In genomic region chr14:79536837-79537236, GRCm38 (mm10) we compare ENCODE assay signal across 21 mouse cellular contexts. TPM values are rescaled to one million over a fixed set of nuclear protein-coding genes. Genes with fewer than 3 reads are reported as not detected.
A peak's percentile ranks its signal among the peaks of the same experiment; 100 is the strongest.
DNase-seq lines count a peak whose midpoint lies in the region; ATAC-seq and TF ChIP-seq lines count a peak whose summit lies in the region.
"Had no signal": no experiment of that assay in that cellular context is flagged by ENCODE, and none has a peak within 500 bp of the region (broad histone marks: within the 10 kb centered on the region; RNA-seq: fewer than 3 reads in every experiment).

No protein-coding gene starts in this region.

- ATAC-seq in heart, embryonic 12.5 days (ENCODE audit: insufficient number of reproducible peaks, low FRiP score), result no peak
- no peak for ATAC-seq in megakaryocyte, adult 5-6 weeks (ENCODE audit: poor library complexity, severe bottlenecking)
- ATAC-seq in liver, postnatal 0 days, result no peak
- ATAC-seq in hindbrain, embryonic 12.5 days (ENCODE audit: low FRiP score), result no peak
- ATAC-seq: Patski had no signal

- H3K4me1 ChIP-seq in heart, embryonic 12.5 days (replicated peaks), result peaks cover 32% of the 10 kb centered on the region
- no peaks in the 10 kb centered on the region; the same call in 1 of the 2 replicates for H3K4me1 ChIP-seq in heart, embryonic 10.5 days
- H3K4me1 ChIP-seq in megakaryocyte, embryonic 14.5 days, result peaks cover 42% of the 10 kb centered on the region
- peaks cover 45% of the 10 kb centered on the region for H3K4me1 ChIP-seq in liver, postnatal 0 days (ENCODE audit: insufficient read depth)
- no peaks in the 10 kb centered on the region for H3K4me1 ChIP-seq in hindbrain, embryonic 12.5 days
- H3K4me1 ChIP-seq: forebrain, embryonic 10.5 days; hindbrain, embryonic 10.5 days; midbrain, embryonic 10.5 days had no signal

- H3K4me3 ChIP-seq in heart, embryonic 12.5 days, result peak overlapping the region; percentile 20
- H3K4me3 ChIP-seq in heart, embryonic 10.5 days, result no peak overlapping the region
- peak overlapping the region; percentile 96 for H3K4me3 ChIP-seq in megakaryocyte, embryonic 14.5 days (replicated peaks)
- no peak overlapping the region for H3K4me3 ChIP-seq in liver, postnatal 0 days (ENCODE audit: low read depth, low read length)
- H3K4me3 ChIP-seq in hindbrain, embryonic 12.5 days, result no peak overlapping the region
- H3K4me3 ChIP-seq: forebrain, embryonic 10.5 days; hindbrain, embryonic 10.5 days; midbrain, embryonic 10.5 days had no signal

- no peaks in the 10 kb centered on the region for H3K27me3 ChIP-seq in heart, embryonic 12.5 days (replicated peaks)
- no peaks in the 10 kb centered on the region for H3K27me3 ChIP-seq in heart, embryonic 10.5 days (ENCODE audit: insufficient read depth, poor library complexity, severe bottlenecking)
- H3K27me3 ChIP-seq in megakaryocyte, embryonic 14.5 days (replicated peaks), result no peaks in the 10 kb centered on the region
- no peaks in the 10 kb centered on the region for H3K27me3 ChIP-seq in liver, postnatal 0 days (ENCODE audit: insufficient read depth, low read length)
- H3K27me3 ChIP-seq in hindbrain, embryonic 12.5 days, result no peaks in the 10 kb centered on the region
- H3K27me3 ChIP-seq: Patski had no signal

- DNase-seq in heart, embryonic 10.5 days (ENCODE audit: low spot score), result no peak
- DNase-seq in induced T-regulatory cell, adult 2 months (ENCODE audit: low read depth), result peak; percentile 68
- no peak for DNase-seq in liver, postnatal 0 days
- DNase-seq in left cerebral cortex, adult 11 months (ENCODE audit: low spot score), result no peak
- DNase-seq: adrenal gland, postnatal 10 days; cerebellum, adult 11-12 months; cerebellum, postnatal 14 days; embryo, embryonic 11 days; kidney, adult 9 months; kidney, postnatal 25 days; left cerebral cortex, postnatal 4 days; lung, embryonic 14.5 days; right cerebral cortex, postnatal 25 days had no signal

- no peak for TF ChIP-seq EP300 in liver, postnatal 0 days (IDR thresholded peaks at IDR 0.05; ENCODE audit: low read depth)

- WGBS in heart, embryonic 12.5 days, result 47% methylated on average over 3 of the region's 3 CpGs
- WGBS in heart, embryonic 10.5 days, result 71% methylated on average over 3 of the region's 3 CpGs
- 56% methylated on average over 3 of the region's 3 CpGs for WGBS in liver, postnatal 0 days (ENCODE audit: insufficient replicate concordance)
- 77% methylated on average over 3 of the region's 3 CpGs for WGBS in hindbrain, embryonic 12.5 days

- H3K9ac ChIP-seq in heart, embryonic 12.5 days, result no peak overlapping the region
- no peak overlapping the region for H3K9ac ChIP-seq in liver, postnatal 0 days (replicated peaks)
- no peak overlapping the region for H3K9ac ChIP-seq in hindbrain, embryonic 12.5 days
- H3K9ac ChIP-seq: lung, embryonic 14.5 days had no signal

- no peak for TF ChIP-seq CTCF in liver, postnatal 0 days (IDR thresholded peaks at IDR 0.05; ENCODE audit: low read depth)

- no peaks in the 10 kb centered on the region for H3K9me3 ChIP-seq in heart, embryonic 12.5 days (replicated peaks)
- no peaks in the 10 kb centered on the region for H3K9me3 ChIP-seq in heart, embryonic 10.5 days
- no peaks in the 10 kb centered on the region for H3K9me3 ChIP-seq in megakaryocyte, embryonic 14.5 days
- no peaks in the 10 kb centered on the region for H3K9me3 ChIP-seq in liver, postnatal 0 days (ENCODE audit: low read length)
- H3K9me3 ChIP-seq in hindbrain, embryonic 12.5 days (replicated peaks), result no peaks in the 10 kb centered on the region
- H3K9me3 ChIP-seq: forebrain, embryonic 10.5 days; hindbrain, embryonic 10.5 days; midbrain, embryonic 10.5 days had no signal

- H3K4me2 ChIP-seq in heart, embryonic 12.5 days, result peak overlapping the region; percentile 47
- H3K4me2 ChIP-seq in liver, postnatal 0 days (ENCODE audit: low read depth, low read length), result peak overlapping the region; percentile 33; the same call in 1 of the 2 replicates
- H3K4me2 ChIP-seq in hindbrain, embryonic 12.5 days (replicated peaks), result no peak overlapping the region

- H3K36me3 ChIP-seq in heart, embryonic 12.5 days, result no peaks in the 10 kb centered on the region
- H3K36me3 ChIP-seq in heart, embryonic 10.5 days, result no peaks in the 10 kb centered on the region
- peaks cover 45% of the 10 kb centered on the region for H3K36me3 ChIP-seq in megakaryocyte, embryonic 14.5 days (replicated peaks; ENCODE audit: low read length)
- peaks cover 16% of the 10 kb centered on the region for H3K36me3 ChIP-seq in liver, postnatal 0 days (replicated peaks; ENCODE audit: insufficient read depth, low read length)
- no peaks in the 10 kb centered on the region for H3K36me3 ChIP-seq in hindbrain, embryonic 12.5 days
- H3K36me3 ChIP-seq: forebrain, embryonic 10.5 days; hindbrain, embryonic 10.5 days; midbrain, embryonic 10.5 days had no signal

- no peak overlapping the region for H3K27ac ChIP-seq in heart, embryonic 12.5 days (ENCODE audit: poor library complexity, severe bottlenecking)
- no peak overlapping the region for H3K27ac ChIP-seq in heart, embryonic 10.5 days
- H3K27ac ChIP-seq in liver, postnatal 0 days (ENCODE audit: low read depth), result 0 out of 2 replicates have a peak overlapping the region, but pooled peaks have one; percentile 3
- H3K27ac ChIP-seq in hindbrain, embryonic 12.5 days, result no peak overlapping the region
- H3K27ac ChIP-seq: forebrain, embryonic 10.5 days; hindbrain, embryonic 10.5 days; midbrain, embryonic 10.5 days had no signal

RNA-seq across cellular contexts. Expression of gene Sugt1, which starts 50.7 kb away (rescaled TPM):
- polyA plus RNA-seq in heart, embryonic 12.5 days (2016; fragmentation: Nextera tagmentation; extraction: Ambion mirVana), result 98.9 and 99.1 TPM in 2 replicates
- polyA plus RNA-seq in heart, embryonic 10.5 days (2016; fragmentation: Nextera tagmentation; extraction: Ambion mirVana), result 106 and 123 TPM in 2 replicates
- 0.22 and 1.7 TPM in 2 replicates for polyA plus RNA-seq in megakaryocyte, embryonic 14.5 days (2012; ENCODE audit: insufficient read depth, low replicate concordance)
- total RNA-seq in megakaryocyte, adult 5-6 weeks (2015), result 99.6 and 121 TPM in 2 replicates
- total RNA-seq in megakaryocyte, adult 5-6 weeks (2017), result 145 and 165 TPM in 2 replicates
- 33.2 and 33.5 TPM in 2 replicates for polyA plus RNA-seq in liver, postnatal 0 days (2015; fragmentation: Nextera tagmentation; extraction: Ambion mirVana)
- polyA plus RNA-seq in hindbrain, embryonic 12.5 days (2016; fragmentation: Nextera tagmentation; extraction: Ambion mirVana), result 128 and 133 TPM in 2 replicates

RNA-seq across cellular contexts. Expression of gene Wbp4, which starts 55.5 kb away (rescaled TPM):
- 29.5 and 30.6 TPM in 2 replicates for polyA plus RNA-seq in heart, embryonic 12.5 days (2016; fragmentation: Nextera tagmentation; extraction: Ambion mirVana)
- polyA plus RNA-seq in heart, embryonic 10.5 days (2016; fragmentation: Nextera tagmentation; extraction: Ambion mirVana), result 28.4 and 33.6 TPM in 2 replicates
- 3.9 and 4.4 TPM in 2 replicates for polyA plus RNA-seq in megakaryocyte, embryonic 14.5 days (2012; ENCODE audit: insufficient read depth, low replicate concordance)
- total RNA-seq in megakaryocyte, adult 5-6 weeks (2015), result 31.4 and 38.6 TPM in 2 replicates
- total RNA-seq in megakaryocyte, adult 5-6 weeks (2017), result 72.6 and 75.8 TPM in 2 replicates
- 15.1 and 16.2 TPM in 2 replicates for polyA plus RNA-seq in liver, postnatal 0 days (2015; fragmentation: Nextera tagmentation; extraction: Ambion mirVana)
- polyA plus RNA-seq in hindbrain, embryonic 12.5 days (2016; fragmentation: Nextera tagmentation; extraction: Ambion mirVana), result 51.1 and 53.2 TPM in 2 replicates

RNA-seq across cellular contexts. Expression of gene Elf1, which starts 55.8 kb away (rescaled TPM):
- 10.5 and 11.0 TPM in 2 replicates for polyA plus RNA-seq in heart, embryonic 12.5 days (2016; fragmentation: Nextera tagmentation; extraction: Ambion mirVana)
- 7.4 and 7.5 TPM in 2 replicates for polyA plus RNA-seq in heart, embryonic 10.5 days (2016; fragmentation: Nextera tagmentation; extraction: Ambion mirVana)
- 1.5 and 3.9 TPM in 2 replicates for polyA plus RNA-seq in megakaryocyte, embryonic 14.5 days (2012; ENCODE audit: insufficient read depth, low replicate concordance)
- total RNA-seq in megakaryocyte, adult 5-6 weeks (2015), result 66.4 and 69.3 TPM in 2 replicates
- 138 and 142 TPM in 2 replicates for total RNA-seq in megakaryocyte, adult 5-6 weeks (2017)
- polyA plus RNA-seq in liver, postnatal 0 days (2015; fragmentation: Nextera tagmentation; extraction: Ambion mirVana), result 9.0 and 11.0 TPM in 2 replicates
- 9.6 and 10.3 TPM in 2 replicates for polyA plus RNA-seq in hindbrain, embryonic 12.5 days (2016; fragmentation: Nextera tagmentation; extraction: Ambion mirVana)

Comparison
In these comparisons a context has a peak if more than half of its experiments do, and no peak if none do; other contexts are left out.
1. H3K4me3 ChIP-seq: peak in heart, embryonic 12.5 days (single experiment) and megakaryocyte, embryonic 14.5 days (single experiment); none in heart, embryonic 10.5 days (single experiment), liver, postnatal 0 days (single experiment) and hindbrain, embryonic 12.5 days (single experiment).
2. RNA of gene Sugt1, which starts 50.7 kb away (polyA plus RNA-seq): 128 to 133 TPM in hindbrain, embryonic 12.5 days, 106 to 123 TPM in heart, embryonic 10.5 days, 98.9 to 99.1 TPM in heart, embryonic 12.5 days and 33.2 to 33.5 TPM in liver, postnatal 0 days; 0.22 to 1.7 TPM in megakaryocyte, embryonic 14.5 days; every median in the first group is over 10 times any median in the second.